Mouse (Mus musculus) heart, embryonic 14.5 days (tissue): ENCODE measurements around the gene Tgfbr3l. TPM values are rescaled to one million over a fixed set of nuclear protein-coding genes. Genes with fewer than 3 reads are reported as not detected.
"Not testable (repeated sequence)": the region's sequence is repeated elsewhere in the genome, so short reads cannot be mapped to it uniquely, and the experiment has no call there.

Source experiments
- ATAC-seq: fragments of 200-750 bp; cut with Nextera tagmentation; 2 replicates; pipeline ENCODE4 v1.8.0; 2017; ENCODE audit warnings: low read depth, moderate TSS enrichment; ENCODE audit not compliant: insufficient number of reproducible peaks, insufficient read depth, low FRiP score
- H3K27ac ChIP-seq, 2 experiments: fragments of 200-500 bp in 1 of 2; fragments of 300-500 bp in 1 of 2; sonication (generic) in 1 of 2; replicated peaks in 1 of 2; 2 replicates each; pipeline ENCODE4 v1.5.1; 2012 to 2014; ENCODE audit warnings: low read depth in 2 of 2, low read length in 2 of 2, control low read depth in 1 of 2, mild to moderate bottlenecking in 1 of 2, mixed read lengths in 1 of 2; ENCODE audit not compliant: control insufficient read depth in 1 of 2, insufficient read depth in 1 of 2
- H3K27me3 ChIP-seq: fragments of 300-500 bp; sonication (generic); 2 replicates; pipeline ENCODE4 v1.6.1; 2014; ENCODE audit warnings: mild to moderate bottlenecking, low read length, control low read depth; ENCODE audit not compliant: control insufficient read depth, insufficient read depth
- H3K36me3 ChIP-seq: fragments of 300-500 bp; sonication (generic); 2 replicates; pipeline ENCODE4 v1.6.1; 2014; ENCODE audit warnings: mild to moderate bottlenecking, control low read depth, low read length, mixed read lengths; ENCODE audit not compliant: control insufficient read depth, insufficient read depth
- H3K4me1 ChIP-seq, 2 experiments: fragments of 200-500 bp in 1 of 2; fragments of 300-500 bp in 1 of 2; sonication (generic) in 1 of 2; 2 replicates each; pipeline ENCODE4 v1.6.1; 2012 to 2014; ENCODE audit warnings: low read length in 2 of 2, control low read depth in 1 of 2, mixed read lengths in 1 of 2; ENCODE audit not compliant: control insufficient read depth in 2 of 2, insufficient read depth in 2 of 2
- H3K4me2 ChIP-seq: fragments of 300-500 bp; sonication (generic); 2 replicates; pipeline ENCODE4 v1.6.1; 2014; ENCODE audit warnings: mild to moderate bottlenecking, low read length
- H3K4me3 ChIP-seq, 2 experiments: fragments of 200-500 bp in 1 of 2; fragments of 300-500 bp in 1 of 2; sonication (generic) in 1 of 2; 2 replicates each; pipeline ENCODE4 v1.5.1; 2012 to 2014; ENCODE audit warnings: low read length in 2 of 2, mild to moderate bottlenecking in 2 of 2, control low read depth in 1 of 2, low read depth in 1 of 2, moderate library complexity in 1 of 2; ENCODE audit not compliant: control insufficient read depth in 1 of 2, insufficient read depth in 1 of 2
- H3K9ac ChIP-seq: fragments of 300-500 bp; sonication (generic); 2 replicates; pipeline ENCODE4 v1.6.1; 2014; ENCODE audit warnings: mild to moderate bottlenecking, low read length
- H3K9me3 ChIP-seq: fragments of 300-500 bp; sonication (generic); 2 replicates; pipeline ENCODE4 v1.6.1; 2016; ENCODE audit warnings: low read length, control low read depth; ENCODE audit not compliant: control insufficient read depth
- WGBS: fragments of 180-500 bp; shearing (Covaris S2); extraction: QIAGEN DNeasy Blood & Tissue Kit; methylation state at CpG from one replicate; pipeline ENCODE4 v1.1.7; 2014; 5-methylcytosine and 5-hydroxymethylcytosine counted together
- polyA plus RNA-seq: library from polyadenylated mRNA; unstranded; fragments of >200 nt; fragmentation: Nextera tagmentation; extraction: Ambion mirVana; gene quantifications from 2 replicates; pipeline ENCODE4 v1.2.1, GENCODE M21; 2014

Tgfbr3l gene
- polyA plus RNA-seq, 1 experiment from 2014 or later: 2.6 TPM

- no peaks in the 10 kb centered on the region for H3K9me3 ChIP-seq
- peak within 1 kb of the TSS; percentile 71 to 88 for H3K27ac ChIP-seq
- H3K4me3 ChIP-seq: peak within 1 kb of the TSS; percentile 89 to 93
- H3K9ac ChIP-seq: peak within 1 kb of the TSS; percentile 90
- peaks cover 33% of the 10 kb centered on the region for H3K36me3 ChIP-seq
- WGBS: 1% methylated on average over 69 of the region's 69 CpGs
- peak; percentile 84 for ATAC-seq
- H3K4me2 ChIP-seq: peak within 1 kb of the TSS; percentile 79
- H3K27me3 ChIP-seq: no peaks in the 10 kb centered on the region
- H3K4me1 ChIP-seq: peaks cover 20 to 33% of the 10 kb centered on the region in 2 experiments
These were observed 5.2 kb downstream of the Tgfbr3l start, which contains the start of gene Snapc2 for GRCm38 (mm10) chr8:4252934-4253841. Gene Snapc2, plus strand, starts transcription at chr8:4253080.

DNA sequence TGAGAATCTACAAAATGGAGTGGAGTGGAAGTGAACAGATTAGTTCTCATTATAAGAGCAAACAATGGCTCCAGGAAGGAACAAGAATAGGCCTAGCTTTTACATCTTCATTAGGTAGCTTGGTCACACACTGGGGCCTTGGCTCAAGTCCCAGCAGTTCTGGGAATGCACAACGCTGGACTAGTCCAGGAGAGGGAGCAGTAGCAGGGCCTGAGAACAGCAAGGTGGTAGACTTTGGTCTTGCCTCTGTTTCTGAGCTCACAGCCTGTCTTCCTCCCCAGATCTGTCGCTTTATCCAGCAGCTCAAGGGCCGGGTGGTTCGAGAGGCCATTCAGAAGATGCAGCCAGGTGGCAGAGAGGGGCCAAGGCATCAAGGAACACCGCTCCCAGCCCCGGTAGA is 6.0 kb downstream of the Tgfbr3l start:
- Histone ChIP-seq H3K36me3 (peaks cover 31% of the 10 kb centered on the region), H3K27me3 (no peaks in the 10 kb centered on the region), H3K4me1 (peaks cover 16 to 31% of the 10 kb centered on the region in 2 experiments), H3K4me2 (peak overlapping the region; percentile 79), H3K4me3 (peak overlapping the region in 1 of 2 experiments; percentile 93; a peak in 2 of 4 replicates), H3K9ac (peak overlapping the region; percentile 90), H3K27ac (peak overlapping the region in 1 of 2 experiments; percentile 88; a peak in 1 of 4 replicates), H3K9me3 (no peaks in the 10 kb centered on the region)
- 71% methylated on average over 6 of the region's 6 CpGs for WGBS
- ATAC-seq: no peak

DNA sequence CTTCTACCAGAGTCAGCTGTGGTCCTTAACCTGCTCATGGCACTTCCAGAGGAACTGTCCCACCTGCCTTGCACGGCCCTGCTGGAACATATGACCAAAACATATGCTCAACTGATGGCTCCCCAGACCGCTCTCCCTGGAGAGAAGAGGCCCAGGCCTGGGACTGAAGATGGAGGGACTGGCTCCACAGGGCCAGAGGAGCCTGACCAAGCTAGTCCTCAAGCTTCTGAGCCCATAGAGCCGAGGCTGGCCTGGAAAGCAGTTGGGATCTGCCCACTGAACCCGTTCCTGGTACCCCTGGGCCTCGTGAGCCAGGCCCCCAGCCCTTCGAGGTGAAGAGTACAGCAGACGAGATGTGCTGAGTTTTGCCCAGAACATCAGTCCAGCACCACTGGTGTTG is 7.5 kb downstream of the Tgfbr3l start:
- Histone ChIP-seq H3K4me1 (peaks cover 15 to 25% of the 10 kb centered on the region in 2 experiments), H3K36me3 (peaks cover 39% of the 10 kb centered on the region)
- H3K9me3 ChIP-seq, H3K27ac ChIP-seq, H3K4me2 ChIP-seq, H3K9ac ChIP-seq, H3K4me3 ChIP-seq, H3K27me3 ChIP-seq, ATAC-seq: not testable (repeated sequence)
- 88% methylated on average over 7 of the region's 7 CpGs for WGBS

DNA sequence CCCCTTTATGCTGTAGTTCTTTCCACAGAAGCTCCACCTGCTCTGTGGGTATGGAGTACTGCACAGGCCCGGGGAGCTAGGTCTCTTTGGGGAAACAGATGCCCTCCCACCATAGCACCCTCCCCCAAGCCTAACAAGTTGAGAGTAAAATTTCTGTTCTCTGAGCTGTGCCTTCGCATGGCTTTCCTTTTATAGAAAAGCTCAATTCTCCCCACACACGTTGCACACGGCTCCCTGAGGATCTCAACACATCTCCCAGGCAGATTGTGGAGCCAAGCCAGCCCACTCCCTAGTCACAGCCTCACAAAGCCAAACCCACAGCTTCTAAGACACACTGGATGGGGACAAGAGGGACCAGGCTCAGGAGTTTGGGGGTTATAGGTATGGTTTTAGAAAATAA is 8.9 kb downstream of the Tgfbr3l start:
- Histone ChIP-seq H3K4me3 (no peak overlapping the region), H3K9me3 (no peaks in the 10 kb centered on the region), H3K9ac (0 out of 2 replicates have a peak overlapping the region, but pooled peaks have one; percentile 12), H3K27ac (no peak overlapping the region), H3K27me3 (no peaks in the 10 kb centered on the region), H3K4me2 (no peak overlapping the region), H3K36me3 (peaks cover 53% of the 10 kb centered on the region), H3K4me1 (peaks cover 15 to 25% of the 10 kb centered on the region in 2 experiments)
- WGBS: 31% methylated on average over 4 of the region's 4 CpGs
- ATAC-seq: no peak

- H3K4me1 ChIP-seq: peaks cover 14 to 23% of the 10 kb centered on the region in 2 experiments
- no peak for ATAC-seq
- no peak overlapping the region for H3K27ac ChIP-seq
- H3K9ac ChIP-seq: 0 out of 2 replicates have a peak overlapping the region, but pooled peaks have one; percentile 12
- H3K36me3 ChIP-seq: peaks cover 58% of the 10 kb centered on the region
- no peaks in the 10 kb centered on the region for H3K27me3 ChIP-seq
- H3K4me2 ChIP-seq: no peak overlapping the region; the same call in 1 of the 2 replicates
- H3K9me3 ChIP-seq: no peaks in the 10 kb centered on the region
- H3K4me3 ChIP-seq: no peak overlapping the region
- WGBS: 88% methylated on average over 4 of the region's 4 CpGs
These were observed 9.3 kb downstream of the Tgfbr3l start for GRCm38 (mm10) chr8:4257350-4257749.

DNA sequence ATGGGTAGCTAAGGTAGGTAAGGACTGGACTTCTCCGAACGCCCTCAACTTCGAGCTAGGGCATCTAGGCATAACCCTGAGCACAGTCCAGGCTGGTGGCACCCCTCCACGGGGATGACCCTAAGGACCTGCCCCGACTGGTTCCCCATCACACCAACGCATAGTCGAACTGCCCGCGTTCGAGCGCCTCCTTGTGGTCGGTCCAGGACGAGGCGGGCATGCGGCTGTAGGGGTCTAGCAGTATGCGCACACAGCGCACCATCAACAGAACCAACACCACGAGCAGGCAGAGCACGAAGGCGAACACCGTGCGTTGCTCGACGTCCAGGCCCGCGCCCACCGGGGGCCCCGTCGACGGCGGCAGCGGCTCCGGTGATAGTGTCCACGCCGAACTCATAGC is 10.2 kb downstream of the Tgfbr3l start:
- Histone ChIP-seq H3K27me3 (no peaks in the 10 kb centered on the region), H3K4me2 (peak overlapping the region; percentile 98), H3K4me3 (peak overlapping the region; percentile 77 to 83), H3K27ac (no peak overlapping the region), H3K9me3 (no peaks in the 10 kb centered on the region), H3K36me3 (peaks cover 67% of the 10 kb centered on the region), H3K4me1 (peaks cover 11 to 20% of the 10 kb centered on the region in 2 experiments), H3K9ac (peak overlapping the region; percentile 83)
- ATAC-seq: peak; percentile 46; the same call in 1 of the 2 replicates
- WGBS: 3% methylated on average over 34 of the region's 35 CpGs

DNA sequence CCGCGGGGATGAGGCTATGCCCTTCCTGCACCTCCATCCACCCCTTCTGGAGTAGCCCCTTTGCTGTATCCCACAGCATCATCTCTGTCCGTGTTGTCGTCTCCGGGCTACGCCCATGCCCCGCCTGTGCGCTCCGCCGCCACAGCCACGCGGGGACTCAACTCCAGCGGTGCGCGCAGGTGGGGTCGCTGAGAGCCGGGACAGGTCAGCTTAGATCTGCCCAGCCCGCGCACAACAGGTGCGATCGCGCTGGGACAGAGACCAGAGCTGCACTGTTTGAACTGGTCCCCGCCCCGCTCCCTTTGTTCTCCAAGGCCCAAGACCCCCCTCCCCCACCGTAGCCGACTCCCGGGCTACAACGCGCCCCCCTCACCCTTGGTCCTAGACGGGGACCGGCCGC is 10.7 kb downstream of the Tgfbr3l start:
- peaks cover 71% of the 10 kb centered on the region for H3K36me3 ChIP-seq
- ATAC-seq: peak; percentile 65
- H3K9ac ChIP-seq: peak overlapping the region; percentile 83
- H3K9me3 ChIP-seq: no peaks in the 10 kb centered on the region
- H3K4me1 ChIP-seq: peaks cover 11 to 19% of the 10 kb centered on the region in 2 experiments
- H3K27me3 ChIP-seq: no peaks in the 10 kb centered on the region
- H3K4me2 ChIP-seq: peak overlapping the region; percentile 98
- WGBS: 1% methylated on average over 32 of the region's 32 CpGs
- H3K4me3 ChIP-seq: peak overlapping the region; percentile 77 to 83
- peak overlapping the region; percentile 61 to 65 for H3K27ac ChIP-seq
